Mouse (Mus musculus) kidney, adult 9 months (tissue): ENCODE results near the gene Gm20390.
"Not testable (repeated sequence)": the region's sequence is repeated elsewhere in the genome, so short reads cannot be mapped to it uniquely, and the experiment has no call there.

ENCODE experiments used
- DNase-seq: peaks from one replicate; pipeline ENCODE4 v3.0.0; 2022

Gene Gm20390

GRCm38 (mm10) chr11:93963013-93963412 lies 5.1 kb downstream of the Gm20390 start:
- no peak for DNase-seq

GRCm38 (mm10) chr11:93961482-93961881 lies 6.6 kb downstream of the Gm20390 start:
- peak; percentile 62 for DNase-seq

DNA sequence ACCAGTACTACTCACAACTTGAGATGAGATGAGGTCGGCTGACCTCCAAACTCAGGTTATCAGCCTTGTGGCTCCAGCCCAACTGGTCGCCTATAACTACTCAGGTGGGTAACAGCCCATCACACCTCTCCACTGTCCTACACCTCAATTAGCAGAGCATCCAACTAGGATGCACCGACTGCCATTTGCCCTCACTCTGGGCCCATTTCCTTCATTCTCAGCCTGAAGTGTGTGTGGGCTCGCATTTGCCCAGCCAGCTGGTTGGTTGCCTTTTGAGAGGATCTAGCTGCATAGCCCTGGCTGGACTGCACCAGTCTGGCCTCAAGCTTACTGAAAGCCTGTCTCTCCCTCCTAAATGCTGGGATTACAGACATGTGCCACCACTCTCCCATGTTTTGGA lies 10.3 kb downstream of the Gm20390 start:
- no peak for DNase-seq

DNA sequence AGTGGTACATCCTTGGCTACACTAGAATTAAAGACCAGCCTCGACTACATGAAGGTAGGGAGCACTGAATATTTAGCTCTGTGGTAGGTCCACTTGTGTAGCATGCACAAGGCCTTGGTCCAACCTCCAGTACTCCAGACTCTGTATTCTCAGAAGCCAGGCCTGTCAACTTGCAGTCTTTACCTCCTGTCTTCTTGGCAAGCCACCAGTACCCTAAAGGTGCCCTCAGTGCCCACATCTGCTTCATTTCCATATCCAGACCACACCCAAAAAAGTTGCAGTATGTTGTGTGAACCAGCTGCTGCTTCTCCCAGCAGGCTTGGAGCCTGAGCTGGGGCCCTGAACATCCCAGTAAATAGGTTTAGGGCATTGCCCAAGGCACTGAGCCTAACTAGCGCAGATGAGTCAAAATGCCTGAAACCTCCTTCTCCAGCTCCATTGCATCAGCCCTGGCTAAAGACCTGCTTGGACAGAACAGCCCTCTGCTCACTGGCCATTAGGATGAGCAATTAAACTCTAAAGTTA lies 11.0 kb downstream of the Gm20390 start:
- no peak for DNase-seq

DNA sequence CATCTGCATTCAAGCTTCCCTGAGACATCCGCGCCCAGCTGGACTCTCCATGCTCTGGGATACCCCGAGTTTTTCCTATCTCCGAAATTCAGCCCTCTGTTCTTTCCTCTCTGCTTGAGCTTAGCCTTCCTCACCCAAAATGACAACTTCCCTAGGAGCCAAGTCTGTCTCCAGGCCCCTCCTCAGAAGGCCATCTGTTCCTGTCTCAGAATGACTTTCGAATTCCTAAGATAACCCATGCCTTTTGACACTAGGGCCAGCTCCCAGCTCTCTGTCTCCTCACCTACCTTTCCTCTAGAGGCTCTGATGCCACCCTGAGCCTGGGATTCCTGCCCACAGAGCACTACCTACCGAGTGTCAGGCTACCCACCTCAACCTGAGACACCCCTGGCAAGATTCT lies 11.9 kb downstream of the Gm20390 start, which contains the start of gene Nme2:
Nme2 (minus strand) TSS at position 101 of the 400 bp plus-strand sequence.
- DNase-seq = no peak

GRCm38 (mm10) chr11:93955256-93956150 lies 12.6 kb downstream of the Gm20390 start:
- DNase-seq = peak; percentile 96

DNA sequence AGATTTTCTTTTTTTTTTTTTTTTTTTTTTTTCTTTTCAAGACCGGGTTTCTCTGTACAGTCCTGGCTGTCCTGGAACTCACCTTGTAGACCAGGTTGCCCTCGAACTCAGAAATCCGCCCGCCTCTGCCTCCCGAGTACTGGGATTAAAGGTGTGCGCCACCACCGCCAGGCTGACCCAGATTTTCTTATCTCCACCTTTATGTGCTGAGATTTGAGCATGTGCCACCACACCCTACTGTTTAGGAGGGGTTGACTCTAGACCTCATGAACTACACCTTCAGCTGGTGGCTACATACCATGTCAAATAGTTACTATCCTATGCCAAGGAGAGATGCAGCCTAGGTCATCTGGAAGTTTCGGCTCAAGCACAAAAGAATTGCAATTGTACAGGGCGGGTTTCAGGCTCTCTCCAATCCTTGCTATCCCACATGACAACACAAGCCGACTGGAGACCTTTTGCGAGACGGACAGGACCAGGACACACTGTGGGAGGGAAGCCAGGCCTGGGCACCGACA lies 13.3 kb downstream of the Gm20390 start:
- no peak for DNase-seq

DNA sequence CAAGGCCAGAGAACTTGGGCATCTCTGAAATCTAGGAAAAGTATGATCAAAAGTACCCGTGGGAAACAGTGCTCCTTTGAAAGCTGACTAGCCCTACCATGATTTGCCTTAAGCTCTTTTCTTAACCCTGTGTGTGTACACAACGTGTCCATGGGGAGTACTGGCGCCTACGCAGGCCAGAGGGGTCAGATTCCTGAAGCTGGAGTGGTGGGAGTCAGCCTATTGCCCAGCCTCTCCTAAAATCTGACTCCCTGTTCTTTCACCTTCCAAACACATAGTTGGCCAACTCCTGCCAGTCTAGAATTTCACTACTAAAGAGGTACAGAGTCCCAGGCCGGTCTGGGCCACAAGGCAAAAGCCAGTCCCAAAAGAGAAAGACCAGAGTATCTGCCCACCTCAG lies 15.7 kb downstream of the Gm20390 start:
- DNase-seq = no peak

- peak; percentile 81 for DNase-seq
These were observed 18.0 kb downstream of the Gm20390 start for GRCm38 (mm10) chr11:93950045-93950444.

GRCm38 (mm10) chr11:93948887-93949567 lies 19.1 kb downstream of the Gm20390 start:
- DNase-seq = no peak

- DNase-seq = peak; percentile 73
These were observed 23.1 kb downstream of the Gm20390 start for GRCm38 (mm10) chr11:93944986-93945385.

DNA sequence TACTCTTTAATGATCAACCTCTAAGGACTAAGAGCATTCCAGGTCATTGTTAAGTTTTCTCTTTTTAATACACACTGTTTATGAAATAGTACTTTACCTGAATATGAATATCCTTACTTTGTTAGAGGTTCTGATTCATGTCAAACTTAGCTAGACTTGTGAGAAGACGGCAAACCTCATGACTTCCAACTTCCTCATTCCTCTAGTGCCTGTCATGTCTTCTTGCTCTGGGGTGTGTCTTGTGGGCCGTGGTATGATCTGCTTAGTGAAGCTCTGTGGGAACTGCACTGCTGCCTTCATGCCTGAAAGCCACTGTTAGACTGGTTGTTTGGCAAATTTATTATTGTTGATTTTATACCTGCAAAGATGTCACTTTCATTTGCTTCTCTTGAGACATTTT lies 27.2 kb downstream of the Gm20390 start:
- DNase-seq = no peak

DNA sequence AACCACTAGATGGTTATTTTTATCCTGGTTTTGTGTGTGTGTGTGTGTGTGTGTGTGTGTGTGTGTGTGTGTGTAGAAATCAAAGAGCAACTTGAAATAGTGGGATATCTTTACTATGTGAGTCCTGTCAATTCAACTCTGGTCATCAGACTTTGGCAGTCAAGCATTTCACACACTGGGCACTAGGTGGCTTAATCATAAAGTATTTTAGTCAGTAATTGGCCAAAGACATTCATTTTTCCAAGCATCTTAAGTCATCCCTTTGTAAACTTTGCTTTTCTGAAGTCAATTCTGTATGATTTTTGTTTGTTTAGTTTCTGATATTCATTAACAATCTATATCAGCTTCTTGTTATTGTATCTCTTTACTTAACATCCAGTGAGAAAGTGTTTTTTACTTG lies 39.0 kb downstream of the Gm20390 start:
- no peak for DNase-seq

GRCm38 (mm10) chr11:93915019-93915418 lies 53.1 kb downstream of the Gm20390 start:
- DNase-seq = not testable (repeated sequence)

GRCm38 (mm10) chr11:93911603-93912002 lies 56.5 kb downstream of the Gm20390 start:
- no peak for DNase-seq

GRCm38 (mm10) chr11:93908829-93909228 lies 59.3 kb downstream of the Gm20390 start:
- DNase-seq = no peak

- no peak for DNase-seq
These were observed 60.3 kb downstream of the Gm20390 start for GRCm38 (mm10) chr11:93907839-93908238.

GRCm38 (mm10) chr11:93906834-93907233 lies 61.3 kb downstream of the Gm20390 start:
- DNase-seq = no peak
